Mouse (Mus musculus): ENCODE measurements around the gene Poldip3.

Poldip3 gene

GRCm38 (mm10) chr15:83165526-83166315 lies 16.5 kb upstream of the Poldip3 start:
- no peak for DNase-seq (ENCODE audit: low spot score in 2 of 2)

GRCm38 (mm10) chr15:83164971-83165471 lies 15.8 kb upstream of the Poldip3 start:
- DNase-seq (ENCODE audit: low spot score in 2 of 2): no peak

GRCm38 (mm10) chr15:83162818-83163485 lies 13.8 kb upstream of the Poldip3 start:
- DNase-seq (ENCODE audit: low spot score in 2 of 2): no peak

GRCm38 (mm10) chr15:83162001-83162400 lies 12.8 kb upstream of the Poldip3 start:
- DNase-seq (ENCODE audit: low spot score in 2 of 2): no peak

GRCm38 (mm10) chr15:83161062-83161748 lies 12.0 kb upstream of the Poldip3 start:
- DNase-seq (ENCODE audit: low spot score in 2 of 2): no peak

GRCm38 (mm10) chr15:83160561-83160960 lies 11.4 kb upstream of the Poldip3 start:
- no peak for DNase-seq (ENCODE audit: low spot score in 2 of 2)

- no peak for DNase-seq (ENCODE audit: low spot score in 2 of 2)
These were observed 10.6 kb upstream of the Poldip3 start for GRCm38 (mm10) chr15:83159823-83160222.

- no peak for DNase-seq (ENCODE audit: low spot score in 2 of 2)
These were observed 9.5 kb upstream of the Poldip3 start for GRCm38 (mm10) chr15:83158587-83159160.

- DNase-seq (ENCODE audit: low spot score in 2 of 2): no peak
These were observed 8.5 kb upstream of the Poldip3 start for GRCm38 (mm10) chr15:83157667-83158064.

GRCm38 (mm10) chr15:83156929-83157666 lies 7.9 kb upstream of the Poldip3 start:
- DNase-seq (ENCODE audit: low spot score in 2 of 2): peak; percentile 25 to 53

GRCm38 (mm10) chr15:83155672-83156419 lies 6.7 kb upstream of the Poldip3 start:
- no peak for DNase-seq (ENCODE audit: low spot score in 2 of 2)

- DNase-seq (ENCODE audit: low spot score in 2 of 2): no peak
These were observed 5.1 kb upstream of the Poldip3 start for GRCm38 (mm10) chr15:83154309-83154708.

- DNase-seq (ENCODE audit: low spot score in 2 of 2): no peak
These were observed 1.5 kb upstream of the Poldip3 start for GRCm38 (mm10) chr15:83150694-83151093.

- no peak for DNase-seq (ENCODE audit: low spot score in 2 of 2)
These were observed 874 bp upstream of the Poldip3 start for GRCm38 (mm10) chr15:83150073-83150442.

- DNase-seq (ENCODE audit: low spot score in 2 of 2): peak in 1 of 2 experiments; percentile 59
These were observed 386 bp downstream of the Poldip3 start for GRCm38 (mm10) chr15:83148801-83149195.

- DNase-seq (ENCODE audit: low spot score in 2 of 2): no peak
These were observed 789 bp downstream of the Poldip3 start for GRCm38 (mm10) chr15:83148395-83148794.

GRCm38 (mm10) chr15:83145541-83145940 lies 3.6 kb downstream of the Poldip3 start:
- no peak for DNase-seq (ENCODE audit: low spot score in 2 of 2)

GRCm38 (mm10) chr15:83142861-83143260 lies 6.3 kb downstream of the Poldip3 start:
- no peak for DNase-seq (ENCODE audit: low spot score in 2 of 2)

- no peak for DNase-seq (ENCODE audit: low spot score in 2 of 2)
These were observed 13.5 kb downstream of the Poldip3 start for GRCm38 (mm10) chr15:83135654-83136053.

GRCm38 (mm10) chr15:83134671-83135070 lies 14.5 kb downstream of the Poldip3 start:
- no peak for DNase-seq (ENCODE audit: low spot score in 2 of 2)
